Mouse (Mus musculus) liver, embryonic 14.5 days (tissue): ENCODE data around the gene Usp20. TPM values are rescaled to one million over a fixed set of nuclear protein-coding genes. Genes with fewer than 3 reads are reported as not detected.

Experiments
- ATAC-seq: fragments of 200-750 bp; cut with Nextera tagmentation; 2 replicates; pipeline ENCODE4 v1.8.0; 2017; ENCODE audit warnings: moderate number of reproducible peaks, mild to moderate bottlenecking, moderate library complexity; ENCODE audit not compliant: insufficient read depth
- DNase-seq, 3 experiments: peaks; one replicate each; pipeline ENCODE4 v3.0.0-alpha.2; 2012 to 2013; ENCODE audit warnings: low read depth in 3 of 3, low spot score in 3 of 3
- H3K27ac ChIP-seq: fragments of 300-500 bp; sonication (generic); 2 replicates; pipeline ENCODE4 v1.5.1; 2014; ENCODE audit warnings: moderate library complexity, mild to moderate bottlenecking, control low read depth, inconsistent platforms
- H3K27me3 ChIP-seq: fragments of 300-500 bp; sonication (generic); 2 replicates; pipeline ENCODE4 v1.6.1; 2014; ENCODE audit warnings: mild to moderate bottlenecking, low read length, moderate library complexity; ENCODE audit not compliant: control insufficient read depth, insufficient read depth
- H3K36me3 ChIP-seq: fragments of 300-500 bp; sonication (generic); replicated peaks from 2 replicates; pipeline ENCODE4 v1.6.1; 2014; ENCODE audit warnings: low read depth; ENCODE audit not compliant: control insufficient read depth, insufficient read depth
- H3K4me1 ChIP-seq, 2 experiments: fragments of 200-500 bp in 1 of 2; fragments of 300-500 bp in 1 of 2; sonication (generic) in 1 of 2; replicated peaks; 2 replicates each; pipeline ENCODE4 v1.6.1; 2012 to 2014; ENCODE audit warnings: antibody characterized with exemption in 1 of 2, inconsistent platforms in 1 of 2, low read length in 1 of 2; ENCODE audit not compliant: control insufficient read depth in 2 of 2, insufficient read depth in 2 of 2
- H3K4me2 ChIP-seq: fragments of 300-500 bp; sonication (generic); 2 replicates; pipeline ENCODE4 v1.6.1; 2014; ENCODE audit warnings: low read depth, mild to moderate bottlenecking, control low read depth, moderate library complexity
- H3K4me3 ChIP-seq, 2 experiments: fragments of 200-500 bp in 1 of 2; fragments of 300-500 bp in 1 of 2; sonication (generic) in 1 of 2; 2 replicates each; pipeline ENCODE4 v1.5.1; 2012 to 2014; ENCODE audit warnings: low read depth in 2 of 2, low read length in 2 of 2, mild to moderate bottlenecking in 2 of 2, control low read depth in 1 of 2, inconsistent platforms in 1 of 2, moderate library complexity in 1 of 2; ENCODE audit not compliant: insufficient read depth in 1 of 2
- H3K9ac ChIP-seq: fragments of 300-500 bp; sonication (generic); replicated peaks from 2 replicates; pipeline ENCODE4 v1.6.1; 2014; ENCODE audit warnings: mild to moderate bottlenecking, control low read depth, moderate library complexity
- H3K9me3 ChIP-seq: fragments of 300-500 bp; sonication (generic); 2 replicates; pipeline ENCODE4 v1.6.1; 2016; ENCODE audit warnings: low read length, mixed read lengths; ENCODE audit not compliant: control insufficient read depth
- CTCF ChIP-seq: IDR thresholded peaks from 2 replicates; pipeline ENCODE4 v1.5.1; 2016; ENCODE audit warnings: antibody characterized with exemption, low read depth, control low read depth
- EP300 ChIP-seq: IDR thresholded peaks from 2 replicates; pipeline ENCODE4 v1.6.1; 2016; ENCODE audit warnings: antibody characterized with exemption, low read depth
- WGBS: fragments of 180-500 bp; shearing (Covaris S2); extraction: QIAGEN DNeasy Blood & Tissue Kit; methylation state at CpG from one replicate; pipeline ENCODE4 v1.1.7; 2014; ENCODE audit not compliant: insufficient replicate concordance; 5-methylcytosine and 5-hydroxymethylcytosine counted together
- polyA plus RNA-seq, 2 experiments: library from polyadenylated mRNA; depleted of rRNA in 1 of 2; stranded (reverse) in 1 of 2; unstranded in 1 of 2; fragments of >200 nt; fragmentation: Nextera tagmentation in 1 of 2; extraction: Ambion mirVana in 1 of 2; gene quantifications; 2 replicates each; pipeline versions ENCODE4 v1.2.1 to v1.2.3; 2012 to 2014

The Usp20 gene
- polyA plus RNA-seq, 2 experiments: 2.7 to 3.2 TPM

DNA sequence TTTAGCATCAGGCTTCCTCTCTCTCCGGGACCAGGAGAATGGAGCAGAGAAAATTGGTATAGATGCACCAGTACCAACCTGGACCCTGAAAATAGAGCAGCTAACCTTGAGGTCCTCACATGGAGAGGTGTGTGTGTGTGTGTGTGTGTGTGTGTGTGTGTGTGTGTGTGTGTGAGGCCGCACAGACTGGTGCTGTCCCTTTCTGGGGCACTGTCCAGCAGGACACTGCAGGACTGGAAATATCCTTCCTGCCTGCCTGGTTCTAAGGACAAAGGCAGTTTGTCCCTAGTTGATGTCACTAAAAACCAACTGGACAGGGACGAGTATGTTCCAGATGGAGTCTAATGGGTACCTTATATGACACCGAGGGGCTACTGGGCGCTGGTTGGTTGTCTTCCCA is 41.9 kb downstream of the Usp20 start:
- ATAC-seq (no peak), DNase-seq (no peak)
- Histone ChIP-seq H3K27ac (no peak overlapping the region), H3K27me3 (no peaks in the 10 kb centered on the region), H3K9ac (no peak overlapping the region), H3K9me3 (no peaks in the 10 kb centered on the region), H3K4me3 (no peak overlapping the region), H3K4me1 (no peaks in the 10 kb centered on the region), H3K36me3 (no peaks in the 10 kb centered on the region), H3K4me2 (no peak overlapping the region)
- 52% methylated on average over 5 of the region's 5 CpGs for WGBS
- TF ChIP-seq CTCF (no peak), EP300 (no peak)

DNA sequence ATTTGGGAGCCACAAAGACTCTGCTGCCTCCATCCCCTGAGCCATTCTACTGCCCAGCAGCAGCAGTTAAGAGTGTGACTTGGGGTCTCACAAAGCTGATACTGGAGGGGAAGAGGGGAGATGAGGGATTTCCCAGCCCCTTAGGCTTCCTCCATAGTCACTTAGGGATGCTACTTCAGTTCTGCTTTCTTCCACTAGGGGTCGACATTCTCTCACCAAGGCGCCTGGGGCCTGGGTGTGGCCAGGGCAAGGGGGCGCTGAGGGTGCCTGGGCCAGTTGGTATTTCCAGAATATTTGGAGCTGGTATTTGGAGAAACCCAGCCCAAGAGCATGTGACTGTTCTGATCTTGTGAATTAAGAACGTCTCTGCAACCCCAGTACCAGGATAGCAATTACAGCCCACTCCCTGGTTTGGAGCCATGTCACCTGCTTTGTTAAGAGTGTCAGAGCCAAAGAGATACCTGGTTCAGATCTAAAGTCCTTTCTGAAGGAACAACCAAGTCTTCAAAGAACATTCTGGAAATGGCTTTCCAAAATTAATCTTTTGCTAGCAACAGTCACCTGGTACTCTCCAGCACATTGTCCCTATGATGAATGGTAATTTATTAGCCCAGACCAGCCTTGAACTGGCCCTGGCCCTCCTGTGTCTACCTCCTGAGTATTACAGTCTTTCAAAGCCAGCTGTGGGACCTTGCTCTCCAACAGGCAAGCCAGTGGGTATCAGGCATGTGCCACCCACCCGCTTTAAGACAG is 42.7 kb downstream of the Usp20 start:
- TF ChIP-seq CTCF: peak; percentile 96
- TF ChIP-seq EP300: no peak
- 24% methylated on average over 5 of the region's 5 CpGs for WGBS
- Histone ChIP-seq H3K4me3 (no peak overlapping the region), H3K27me3 (no peaks in the 10 kb centered on the region), H3K4me1 (no peaks in the 10 kb centered on the region), H3K4me2 (no peak overlapping the region), H3K27ac (no peak overlapping the region), H3K9ac (no peak overlapping the region), H3K9me3 (no peaks in the 10 kb centered on the region), H3K36me3 (no peaks in the 10 kb centered on the region)
- 0 out of 2 replicates have a peak, but pooled peaks have one; percentile 15 for ATAC-seq
- DNase-seq: peak; percentile 23 to 41 (median 25)

DNA sequence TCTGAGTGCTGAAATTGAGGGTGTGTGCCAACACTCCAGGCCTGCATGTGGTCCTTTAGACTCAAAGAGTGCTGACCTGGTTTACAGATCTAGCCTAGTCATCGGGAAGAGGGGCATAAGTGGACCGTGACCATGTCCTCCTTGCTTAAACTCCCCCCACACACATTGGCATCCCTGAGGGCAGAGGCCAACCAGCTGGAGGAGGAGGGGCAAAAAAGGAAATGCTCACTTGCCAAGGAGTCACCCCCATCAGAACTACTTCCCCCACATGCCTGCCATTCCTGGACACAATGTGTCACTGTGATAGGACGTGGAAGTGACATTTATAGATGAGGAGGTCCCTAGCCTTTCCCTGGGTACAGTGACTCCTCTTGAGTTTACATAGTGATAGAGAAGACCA is 43.4 kb downstream of the Usp20 start:
- no peaks in the 10 kb centered on the region for H3K9me3 ChIP-seq
- no peak for DNase-seq
- H3K4me3 ChIP-seq: no peak overlapping the region
- H3K9ac ChIP-seq: no peak overlapping the region
- no peak for TF ChIP-seq CTCF
- TF ChIP-seq EP300: no peak
- no peaks in the 10 kb centered on the region for H3K4me1 ChIP-seq
- no peaks in the 10 kb centered on the region for H3K36me3 ChIP-seq
- no peak overlapping the region for H3K27ac ChIP-seq
- 65% methylated on average over 3 of the region's 3 CpGs for WGBS
- no peak for ATAC-seq
- H3K4me2 ChIP-seq: no peak overlapping the region
- no peaks in the 10 kb centered on the region for H3K27me3 ChIP-seq

DNA sequence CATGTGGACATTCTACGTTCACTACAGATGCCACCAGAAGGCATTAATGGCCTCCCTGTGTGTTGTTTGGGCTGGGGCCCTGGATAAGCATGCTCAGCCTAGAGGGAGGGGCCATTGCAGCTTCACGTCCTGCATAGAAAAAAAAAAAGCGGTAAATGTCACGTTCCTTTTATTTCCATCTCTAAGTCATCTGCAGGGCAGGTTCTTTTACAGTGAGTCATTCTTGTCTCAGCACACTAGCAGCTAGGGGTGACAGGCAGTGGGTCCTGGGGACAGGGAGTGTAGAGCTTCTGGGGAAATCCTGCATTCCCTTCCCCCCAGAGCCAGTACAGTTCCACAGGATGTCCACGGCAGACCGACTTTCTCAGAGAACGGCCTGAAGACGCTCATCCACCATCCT is 44.6 kb downstream of the Usp20 start:
- Histone ChIP-seq H3K4me1 (no peaks in the 10 kb centered on the region), H3K4me3 (no peak overlapping the region), H3K9ac (no peak overlapping the region), H3K27ac (no peak overlapping the region), H3K36me3 (no peaks in the 10 kb centered on the region), H3K4me2 (no peak overlapping the region), H3K9me3 (no peaks in the 10 kb centered on the region), H3K27me3 (no peaks in the 10 kb centered on the region)
- ATAC-seq (no peak), DNase-seq (no peak)
- WGBS: 64% methylated on average over 8 of the region's 8 CpGs
- TF ChIP-seq EP300 (no peak), CTCF (no peak)

DNA sequence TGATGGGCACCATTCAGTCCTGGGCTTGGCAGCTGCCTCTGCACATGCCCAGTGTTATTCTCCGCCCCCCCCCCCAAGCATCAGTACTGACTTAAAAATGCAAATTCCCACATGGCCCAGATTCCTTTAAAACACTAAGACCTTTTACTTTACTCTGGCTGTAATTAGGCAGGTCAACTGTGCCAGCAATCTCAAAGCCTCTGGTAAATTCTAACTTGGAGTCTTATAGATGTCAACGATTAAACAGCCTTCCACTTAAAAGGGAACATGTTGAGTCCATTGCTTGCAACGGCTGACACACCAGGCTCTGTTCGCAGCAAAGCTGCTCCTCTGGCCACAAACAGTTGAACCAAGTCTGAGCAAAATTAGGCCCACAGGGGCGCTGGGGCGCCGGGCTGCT is 49.9 kb downstream of the Usp20 start:
- Histone ChIP-seq H3K4me3 (no peak overlapping the region), H3K4me2 (no peak overlapping the region), H3K27me3 (no peaks in the 10 kb centered on the region), H3K36me3 (no peaks in the 10 kb centered on the region; the same call in 1 of the 2 replicates), H3K9me3 (no peaks in the 10 kb centered on the region), H3K4me1 (no peaks in the 10 kb centered on the region), H3K9ac (no peak overlapping the region), H3K27ac (no peak overlapping the region)
- 79% methylated on average over 7 of the region's 7 CpGs for WGBS
- DNase-seq (no peak), ATAC-seq (no peak)
- TF ChIP-seq CTCF (no peak), EP300 (no peak)
